Mouse (Mus musculus): ENCODE results near the gene Lrtm1. TPM values are rescaled to one million over a fixed set of nuclear protein-coding genes. Genes with fewer than 3 reads are reported as not detected.

Lrtm1 gene
- polyA plus RNA-seq, 1 experiment from 2014 or later, result not detected

- no peak overlapping the region for H3K4me2 ChIP-seq (replicated peaks; ENCODE audit: low read depth, low read length)
- H3K9me3 ChIP-seq (ENCODE audit: control insufficient read depth, low read depth, low read length), result no peaks in the 10 kb centered on the region
- 86% methylated on average over 5 of the region's 5 CpGs for WGBS
- no peaks in the 10 kb centered on the region for H3K36me3 ChIP-seq (ENCODE audit: control insufficient read depth, insufficient read depth, low read length)
- no peak for ATAC-seq (ENCODE audit: insufficient number of reproducible peaks, insufficient read depth, low FRiP score, low read depth)
- no peak overlapping the region for H3K27ac ChIP-seq (ENCODE audit: low read length)
- no peaks in the 10 kb centered on the region for H3K27me3 ChIP-seq (ENCODE audit: control insufficient read depth, insufficient read depth, low read length)
- H3K9ac ChIP-seq (replicated peaks; ENCODE audit: low read depth, low read length), result no peak overlapping the region
- H3K4me3 ChIP-seq (ENCODE audit: low read depth, low read length), result no peak overlapping the region
- H3K4me1 ChIP-seq (ENCODE audit: control insufficient read depth, insufficient read depth, low read length), result no peaks in the 10 kb centered on the region
These were observed 9.3 kb downstream of the Lrtm1 start for GRCm38 (mm10) chr14:29027276-29027675.

GRCm38 (mm10) chr14:29028391-29029106, 10.5 kb downstream of the Lrtm1 start:
- Histone ChIP-seq H3K4me2 (replicated peaks; ENCODE audit: low read depth, low read length) (no peak overlapping the region), H3K27ac (ENCODE audit: low read length) (no peak overlapping the region), H3K9me3 (ENCODE audit: control insufficient read depth, low read depth, low read length) (no peaks in the 10 kb centered on the region), H3K27me3 (ENCODE audit: control insufficient read depth, insufficient read depth, low read length) (no peaks in the 10 kb centered on the region), H3K36me3 (ENCODE audit: control insufficient read depth, insufficient read depth, low read length) (no peaks in the 10 kb centered on the region), H3K4me3 (ENCODE audit: low read depth, low read length) (no peak overlapping the region), H3K4me1 (ENCODE audit: control insufficient read depth, insufficient read depth, low read length) (no peaks in the 10 kb centered on the region), H3K9ac (replicated peaks; ENCODE audit: low read depth, low read length) (no peak overlapping the region)
- no peak for ATAC-seq (ENCODE audit: insufficient number of reproducible peaks, insufficient read depth, low FRiP score, low read depth)
- 87% methylated on average over 6 of the region's 6 CpGs for WGBS

- no peak overlapping the region for H3K4me3 ChIP-seq (ENCODE audit: low read depth, low read length)
- H3K9ac ChIP-seq (replicated peaks; ENCODE audit: low read depth, low read length), result no peak overlapping the region
- no peaks in the 10 kb centered on the region for H3K9me3 ChIP-seq (ENCODE audit: control insufficient read depth, low read depth, low read length)
- H3K27ac ChIP-seq (ENCODE audit: low read length), result no peak overlapping the region
- no peaks in the 10 kb centered on the region for H3K27me3 ChIP-seq (ENCODE audit: control insufficient read depth, insufficient read depth, low read length)
- no peak overlapping the region for H3K4me2 ChIP-seq (replicated peaks; ENCODE audit: low read depth, low read length)
- H3K36me3 ChIP-seq (ENCODE audit: control insufficient read depth, insufficient read depth, low read length), result no peaks in the 10 kb centered on the region
- no peaks in the 10 kb centered on the region for H3K4me1 ChIP-seq (ENCODE audit: control insufficient read depth, insufficient read depth, low read length)
- no peak for ATAC-seq (ENCODE audit: insufficient number of reproducible peaks, insufficient read depth, low FRiP score, low read depth)
- WGBS, result 87% methylated on average over 2 of the region's 2 CpGs
These were observed 11.1 kb downstream of the Lrtm1 start for GRCm38 (mm10) chr14:29029107-29029469.

GRCm38 (mm10) chr14:29029896-29030420, 11.9 kb downstream of the Lrtm1 start:
- WGBS, result 76% methylated on average over 11 of the region's 11 CpGs
- Histone ChIP-seq H3K9ac (replicated peaks; ENCODE audit: low read depth, low read length) (no peak overlapping the region), H3K4me2 (replicated peaks; ENCODE audit: low read depth, low read length) (no peak overlapping the region), H3K4me3 (ENCODE audit: low read depth, low read length) (no peak overlapping the region), H3K9me3 (ENCODE audit: control insufficient read depth, low read depth, low read length) (no peaks in the 10 kb centered on the region), H3K27ac (ENCODE audit: low read length) (no peak overlapping the region), H3K36me3 (ENCODE audit: control insufficient read depth, insufficient read depth, low read length) (no peaks in the 10 kb centered on the region), H3K4me1 (ENCODE audit: control insufficient read depth, insufficient read depth, low read length) (no peaks in the 10 kb centered on the region), H3K27me3 (ENCODE audit: control insufficient read depth, insufficient read depth, low read length) (no peaks in the 10 kb centered on the region)
- ATAC-seq (ENCODE audit: insufficient number of reproducible peaks, insufficient read depth, low FRiP score, low read depth), result no peak

- H3K9ac ChIP-seq (replicated peaks; ENCODE audit: low read depth, low read length), result no peak overlapping the region
- H3K4me1 ChIP-seq (ENCODE audit: control insufficient read depth, insufficient read depth, low read length), result no peaks in the 10 kb centered on the region
- H3K9me3 ChIP-seq (ENCODE audit: control insufficient read depth, low read depth, low read length), result no peaks in the 10 kb centered on the region
- no peaks in the 10 kb centered on the region for H3K36me3 ChIP-seq (ENCODE audit: control insufficient read depth, insufficient read depth, low read length)
- H3K4me3 ChIP-seq (ENCODE audit: low read depth, low read length), result no peak overlapping the region
- no peak overlapping the region for H3K4me2 ChIP-seq (replicated peaks; ENCODE audit: low read depth, low read length)
- ATAC-seq (ENCODE audit: insufficient number of reproducible peaks, insufficient read depth, low FRiP score, low read depth), result no peak
- WGBS, result 70% methylated on average over 9 of the region's 9 CpGs
- H3K27me3 ChIP-seq (ENCODE audit: control insufficient read depth, insufficient read depth, low read length), result no peaks in the 10 kb centered on the region
- no peak overlapping the region for H3K27ac ChIP-seq (ENCODE audit: low read length)
These were observed 12.5 kb downstream of the Lrtm1 start for GRCm38 (mm10) chr14:29030519-29030918.

- no peak overlapping the region for H3K27ac ChIP-seq (ENCODE audit: low read length)
- H3K27me3 ChIP-seq (ENCODE audit: control insufficient read depth, insufficient read depth, low read length), result no peaks in the 10 kb centered on the region
- H3K4me2 ChIP-seq (replicated peaks; ENCODE audit: low read depth, low read length), result no peak overlapping the region
- no peak overlapping the region for H3K4me3 ChIP-seq (ENCODE audit: low read depth, low read length)
- no peaks in the 10 kb centered on the region for H3K9me3 ChIP-seq (ENCODE audit: control insufficient read depth, low read depth, low read length)
- no peaks in the 10 kb centered on the region for H3K36me3 ChIP-seq (ENCODE audit: control insufficient read depth, insufficient read depth, low read length)
- no peaks in the 10 kb centered on the region for H3K4me1 ChIP-seq (ENCODE audit: control insufficient read depth, insufficient read depth, low read length)
- no peak for ATAC-seq (ENCODE audit: insufficient number of reproducible peaks, insufficient read depth, low FRiP score, low read depth)
- WGBS, result 80% methylated on average over 1 of the region's 1 CpGs
- no peak overlapping the region for H3K9ac ChIP-seq (replicated peaks; ENCODE audit: low read depth, low read length)
These were observed 13.9 kb downstream of the Lrtm1 start for GRCm38 (mm10) chr14:29031858-29032395.

GRCm38 (mm10) chr14:29038246-29038645, 20.2 kb downstream of the Lrtm1 start:
- H3K36me3 ChIP-seq (ENCODE audit: control insufficient read depth, insufficient read depth, low read length), result no peaks in the 10 kb centered on the region
- no peak overlapping the region for H3K4me3 ChIP-seq (ENCODE audit: low read depth, low read length)
- H3K4me1 ChIP-seq (ENCODE audit: control insufficient read depth, insufficient read depth, low read length), result no peaks in the 10 kb centered on the region
- no peak overlapping the region for H3K9ac ChIP-seq (replicated peaks; ENCODE audit: low read depth, low read length)
- no peaks in the 10 kb centered on the region for H3K27me3 ChIP-seq (ENCODE audit: control insufficient read depth, insufficient read depth, low read length)
- WGBS, result 74% methylated on average over 5 of the region's 5 CpGs
- no peak for ATAC-seq (ENCODE audit: insufficient number of reproducible peaks, insufficient read depth, low FRiP score, low read depth)
- no peak overlapping the region for H3K4me2 ChIP-seq (replicated peaks; ENCODE audit: low read depth, low read length)
- H3K9me3 ChIP-seq (ENCODE audit: control insufficient read depth, low read depth, low read length), result no peaks in the 10 kb centered on the region
- no peak overlapping the region for H3K27ac ChIP-seq (ENCODE audit: low read length)

- ATAC-seq (ENCODE audit: insufficient number of reproducible peaks, insufficient read depth, low FRiP score, low read depth), result no peak
- H3K27ac ChIP-seq (ENCODE audit: low read length), result no peak overlapping the region
- no peaks in the 10 kb centered on the region for H3K27me3 ChIP-seq (ENCODE audit: control insufficient read depth, insufficient read depth, low read length)
- H3K4me1 ChIP-seq (ENCODE audit: control insufficient read depth, insufficient read depth, low read length), result no peaks in the 10 kb centered on the region
- no peak overlapping the region for H3K4me3 ChIP-seq (ENCODE audit: low read depth, low read length)
- no peak overlapping the region for H3K4me2 ChIP-seq (replicated peaks; ENCODE audit: low read depth, low read length)
- WGBS, result 45% methylated on average over 9 of the region's 9 CpGs
- H3K36me3 ChIP-seq (ENCODE audit: control insufficient read depth, insufficient read depth, low read length), result no peaks in the 10 kb centered on the region
- H3K9ac ChIP-seq (replicated peaks; ENCODE audit: low read depth, low read length), result no peak overlapping the region
- no peaks in the 10 kb centered on the region for H3K9me3 ChIP-seq (ENCODE audit: control insufficient read depth, low read depth, low read length)
These were observed 22.8 kb downstream of the Lrtm1 start for GRCm38 (mm10) chr14:29040606-29041364.
